Mouse (Mus musculus) spleen, postnatal 4 days (tissue): ENCODE measurements around the gene Gbx1.

Source experiments
- DNase-seq, 2 experiments: peaks; one replicate each; pipeline ENCODE4 v3.0.0; 2022; ENCODE audit warnings: low spot score in 2 of 2

Gbx1 gene

DNA sequence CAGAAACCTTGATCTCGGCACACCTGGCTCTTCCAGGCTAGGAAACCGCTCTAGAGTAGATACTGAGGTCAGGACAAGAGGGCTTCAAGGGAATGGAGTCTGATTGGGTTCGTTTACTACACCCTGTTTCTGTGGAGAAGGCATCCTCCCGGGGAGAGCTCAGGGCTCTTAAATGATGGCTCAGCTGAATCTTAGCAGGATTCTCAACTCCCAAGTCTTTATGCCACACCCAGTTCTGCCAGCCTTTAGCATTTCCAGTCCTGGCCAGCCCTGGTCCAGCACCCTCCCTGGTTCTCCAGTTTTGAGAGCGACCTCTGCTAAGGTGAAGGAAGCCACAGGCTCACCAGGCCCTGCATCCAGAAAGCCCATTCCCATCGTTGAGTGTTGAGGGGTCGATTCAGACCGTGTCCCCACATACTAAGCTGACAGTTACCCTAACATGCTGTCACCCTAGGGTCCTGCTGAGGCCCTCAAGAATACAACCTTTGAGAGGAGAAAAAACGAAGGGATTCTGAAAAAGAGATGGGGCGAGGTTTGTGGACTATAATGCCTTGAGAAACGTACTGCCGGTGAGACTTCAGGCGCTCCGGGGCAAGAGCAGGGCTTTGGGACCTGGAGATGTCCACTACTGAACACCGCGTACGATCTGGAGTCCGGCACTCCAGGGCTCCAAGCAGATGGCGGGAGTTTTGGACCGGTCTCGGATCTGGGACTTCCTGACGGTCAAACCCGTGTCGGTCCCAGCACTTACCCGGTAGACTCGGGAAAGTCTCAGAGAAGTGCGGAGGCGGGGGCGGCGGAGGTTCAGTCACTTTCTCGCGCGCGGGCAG, 1.4 kb downstream of the Gbx1 start:
- DNase-seq = no peak

DNA sequence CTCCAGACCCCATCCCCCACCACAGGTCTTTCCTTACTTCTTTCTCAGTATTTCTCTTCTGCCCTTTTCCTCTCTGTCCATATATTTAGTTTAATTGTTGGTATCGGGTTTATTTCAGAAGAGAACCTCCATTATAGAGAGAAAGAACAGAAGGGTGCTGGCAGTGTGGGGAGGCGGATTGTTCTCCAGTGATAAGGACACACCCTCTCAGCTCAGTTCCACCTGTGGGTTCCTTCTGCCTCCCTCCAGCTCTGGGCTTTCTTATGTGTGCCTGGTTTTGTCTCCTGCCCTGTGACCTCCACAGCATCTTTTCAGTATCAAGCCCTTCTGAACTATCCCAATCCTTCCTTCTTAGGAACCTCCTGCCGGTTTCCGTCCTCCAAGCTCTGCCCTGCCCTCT, 2.5 kb downstream of the Gbx1 start:
- no peak for DNase-seq

DNA sequence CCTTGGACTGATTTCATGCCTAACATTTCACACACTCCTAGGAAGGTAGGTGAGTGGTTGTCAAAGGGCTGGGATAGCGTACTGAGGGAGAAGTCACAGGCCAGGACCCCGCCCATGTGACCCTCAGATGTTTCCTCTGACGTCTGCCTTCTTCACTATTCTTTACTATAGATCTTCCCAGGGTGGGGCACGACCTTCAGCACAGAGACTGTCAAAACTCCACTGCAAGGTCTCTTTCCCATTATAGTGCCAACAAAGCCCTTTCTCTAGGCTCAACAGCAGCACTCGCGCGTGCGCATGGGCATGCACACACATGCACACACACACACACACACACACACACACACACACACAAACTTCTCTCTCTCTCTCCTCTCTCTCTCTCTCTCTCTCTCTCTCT, 3.2 kb downstream of the Gbx1 start:
- DNase-seq = no peak

GRCm38 (mm10) chr5:24521366-24521765, 5.6 kb downstream of the Gbx1 start:
- DNase-seq = no peak

- no peak for DNase-seq
Observed at GRCm38 (mm10) chr5:24512271-24512670, 14.7 kb downstream of the Gbx1 start.

GRCm38 (mm10) chr5:24510635-24511034, 16.4 kb downstream of the Gbx1 start:
- DNase-seq = no peak

GRCm38 (mm10) chr5:24508406-24508805, 18.6 kb downstream of the Gbx1 start:
- no peak for DNase-seq

- no peak for DNase-seq
Observed at GRCm38 (mm10) chr5:24505513-24505912, 21.5 kb downstream of the Gbx1 start.

DNA sequence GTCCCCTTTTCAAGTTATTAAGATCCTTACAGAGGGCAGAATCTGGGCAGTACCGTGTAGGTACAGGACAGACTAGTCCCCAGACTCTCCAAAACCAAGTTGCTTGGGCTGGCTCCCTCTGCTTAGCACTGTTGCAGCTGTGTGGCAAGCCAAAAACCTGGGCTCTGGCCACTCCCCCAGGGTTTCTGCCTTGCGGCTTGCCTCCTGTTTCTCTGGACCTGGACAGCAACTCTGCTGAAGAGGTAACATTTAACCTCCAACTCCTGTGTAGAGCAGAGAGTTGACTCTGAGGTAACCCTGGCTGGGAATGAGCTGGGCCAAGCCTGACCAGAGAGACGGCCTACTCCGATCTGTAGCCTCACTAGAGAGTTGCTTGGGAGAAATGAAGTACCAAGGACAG, 24.2 kb downstream of the Gbx1 start:
- no peak for DNase-seq

GRCm38 (mm10) chr5:24500851-24501250, 26.2 kb downstream of the Gbx1 start:
- DNase-seq = no peak

- no peak for DNase-seq
Observed at GRCm38 (mm10) chr5:24499113-24499512, 27.9 kb downstream of the Gbx1 start.

GRCm38 (mm10) chr5:24497526-24497925, 29.5 kb downstream of the Gbx1 start:
- no peak for DNase-seq

DNA sequence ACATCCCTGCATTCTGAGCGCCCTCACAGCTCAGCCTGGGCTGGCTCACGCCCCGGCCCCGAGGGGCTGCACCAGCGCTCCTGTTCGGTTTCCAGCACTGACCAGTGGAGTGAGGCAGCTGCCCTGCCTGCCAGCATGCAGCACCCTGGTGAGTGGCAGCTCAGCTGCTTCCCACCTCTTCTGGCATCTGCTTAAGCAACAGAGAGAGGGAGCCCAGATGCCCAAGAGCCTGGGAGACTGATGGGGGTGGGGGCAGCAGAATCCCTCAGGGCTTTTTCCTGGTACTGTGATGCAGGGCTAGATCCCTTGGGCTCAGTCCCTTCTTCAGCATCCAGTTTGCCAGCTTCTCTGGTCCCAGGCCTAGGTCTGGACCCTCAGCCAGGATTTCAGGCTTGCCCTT, 30.2 kb downstream of the Gbx1 start:
- DNase-seq = no peak

GRCm38 (mm10) chr5:24495019-24495418, 32.0 kb downstream of the Gbx1 start:
- DNase-seq = no peak

DNA sequence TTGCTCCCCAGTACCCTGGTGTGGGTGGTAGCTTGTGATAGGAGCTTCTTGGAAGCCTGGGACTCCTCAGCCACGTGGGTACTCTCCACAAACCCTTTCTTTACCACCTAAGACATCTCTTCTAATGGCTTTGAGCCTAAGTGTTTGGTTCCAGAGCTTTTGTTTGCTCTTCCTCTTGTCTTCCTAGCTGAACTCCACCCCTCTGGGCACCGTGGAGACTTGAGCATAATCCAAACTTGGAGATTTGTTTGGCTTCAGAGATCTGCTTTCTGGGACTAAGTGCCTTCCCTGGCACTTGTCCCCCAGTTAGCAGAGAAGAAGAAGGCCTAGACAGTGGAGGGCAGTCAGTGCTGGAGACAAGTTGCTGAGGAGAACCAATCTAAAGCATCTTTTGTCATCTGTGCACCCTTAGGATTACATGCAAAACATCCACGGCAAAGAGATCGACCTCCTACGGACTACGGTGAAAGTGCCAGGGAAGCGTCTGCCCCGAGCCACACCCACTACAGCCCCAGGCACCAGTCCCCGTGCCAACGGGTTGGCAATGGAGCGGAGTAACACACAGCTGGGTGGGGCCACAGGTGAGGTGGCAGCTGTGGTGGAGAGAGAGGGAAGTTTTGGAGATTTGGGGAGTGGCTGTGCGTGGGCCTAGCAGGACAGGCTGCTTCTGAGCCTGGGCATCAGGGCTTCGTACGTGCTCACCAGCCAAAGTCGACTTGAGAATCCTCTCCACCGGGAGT, 34.3 kb downstream of the Gbx1 start:
- no peak for DNase-seq

- DNase-seq = no peak
Observed at GRCm38 (mm10) chr5:24490413-24490920, 36.5 kb downstream of the Gbx1 start.

DNA sequence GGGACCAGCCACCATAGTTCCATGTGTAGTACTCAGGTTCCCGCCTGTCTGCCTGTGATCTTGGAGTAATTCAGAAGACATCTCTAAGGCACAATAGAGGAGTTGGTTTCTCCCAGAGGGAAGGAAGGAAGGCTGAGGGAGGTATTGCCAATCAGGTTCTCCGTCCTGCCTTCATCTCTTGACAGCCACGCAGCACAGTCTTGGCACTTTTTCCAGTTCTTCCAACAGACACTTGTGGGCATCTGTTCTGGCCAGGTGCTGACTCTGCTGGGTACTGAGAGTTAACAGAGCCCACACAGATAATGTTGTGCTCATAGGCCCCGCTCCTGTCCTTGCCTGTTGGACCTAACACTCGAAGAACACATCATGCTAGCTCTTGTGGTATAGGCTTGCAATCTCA, 40.3 kb downstream of the Gbx1 start:
- no peak for DNase-seq

DNA sequence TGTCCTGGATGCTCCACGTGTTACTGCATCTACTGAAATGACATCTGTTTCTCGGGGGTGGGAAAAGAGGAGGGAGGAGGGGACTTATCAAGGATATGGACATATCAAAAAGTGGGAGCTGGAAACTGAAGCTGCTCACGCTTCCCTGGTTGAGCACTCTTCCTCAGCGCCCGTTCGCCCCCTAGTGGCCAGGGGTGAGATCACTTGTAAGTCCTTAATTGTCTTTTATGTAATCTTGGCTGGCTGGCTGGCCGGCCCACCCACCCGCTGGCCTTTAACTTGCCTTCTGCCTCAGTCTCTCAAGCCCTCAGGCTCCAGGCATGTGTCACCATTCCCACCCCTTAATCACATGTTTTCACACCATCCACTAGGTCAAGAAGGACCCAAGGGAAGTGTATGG, 40.9 kb downstream of the Gbx1 start:
- peak; percentile 75 to 93 for DNase-seq

- no peak for DNase-seq
Observed at GRCm38 (mm10) chr5:24484963-24485362, 42.0 kb downstream of the Gbx1 start.

DNA sequence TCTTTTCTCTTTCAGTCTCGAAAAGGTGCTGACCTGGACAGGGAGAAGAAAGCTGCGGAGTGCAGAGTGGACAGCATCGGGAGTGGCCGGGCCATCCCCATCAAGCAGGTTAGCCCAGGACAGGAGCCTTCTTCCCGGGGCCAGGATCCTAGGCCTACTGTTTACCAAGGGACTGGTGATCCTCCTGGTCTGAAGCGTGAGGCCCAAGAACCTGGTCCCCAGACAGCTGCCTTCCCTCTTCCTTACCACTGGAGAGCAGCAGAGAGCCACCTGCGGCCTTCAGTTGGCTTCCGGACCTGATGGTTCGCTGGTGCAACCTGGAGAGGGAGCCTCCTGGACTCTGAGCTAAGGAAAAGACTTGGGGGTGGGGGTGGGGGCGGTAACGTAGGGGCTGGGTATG, 43.7 kb downstream of the Gbx1 start:
- DNase-seq = peak in 1 of 2 experiments; percentile 33

DNA sequence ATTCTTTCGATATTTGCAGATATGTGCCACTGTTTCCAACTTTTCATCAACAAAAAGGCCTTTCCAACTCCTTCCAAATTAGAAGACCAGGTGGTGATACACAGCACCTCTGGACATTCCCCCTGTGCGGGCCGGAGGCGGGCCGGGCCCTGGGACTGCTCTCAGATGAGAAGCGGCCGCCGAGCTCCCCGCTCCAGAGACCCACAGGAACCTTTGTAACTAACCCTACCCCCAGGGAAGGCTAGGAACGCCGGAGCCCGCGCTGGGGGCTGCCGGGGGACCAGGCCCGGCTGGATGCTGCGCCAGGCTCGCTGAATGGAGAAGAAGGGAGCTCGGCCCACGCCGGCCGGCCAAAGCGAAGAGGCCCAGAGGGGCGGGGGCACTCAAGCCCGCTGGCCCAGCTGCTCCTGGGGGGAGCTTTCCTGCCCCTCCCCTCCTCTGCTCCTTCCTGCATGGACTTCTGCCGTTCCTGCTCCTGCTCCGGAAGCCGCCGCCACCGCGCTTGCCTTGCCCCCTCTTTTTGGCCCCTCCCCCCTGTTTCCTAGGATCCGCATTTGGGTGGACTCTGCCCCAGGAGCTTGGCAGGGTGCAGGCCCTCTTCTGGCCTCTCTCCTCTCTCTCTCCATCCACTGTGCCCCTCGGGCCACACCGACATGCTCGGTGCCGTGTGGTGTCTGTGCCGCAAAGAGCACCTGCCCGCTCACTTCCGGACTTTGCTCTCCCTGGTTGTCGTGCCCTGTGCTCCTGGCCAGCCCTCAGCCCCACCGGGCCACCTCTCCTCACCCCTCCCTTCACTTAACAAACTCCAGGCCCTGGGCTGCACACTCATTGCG, 44.5 kb downstream of the Gbx1 start:
- DNase-seq = no peak

- DNase-seq = peak; percentile 48 to 79
Observed at GRCm38 (mm10) chr5:24481647-24482046, 45.4 kb downstream of the Gbx1 start.
